Mouse (Mus musculus) stomach, embryonic 15.5 days (tissue): ENCODE measurements at regions not wholly inside any gene's neighbourhood (a gene's known extent, or its start where the extent isn't known, plus 50 kb on each side); places are given as distances from the start of the nearest gene placed in this dataset.

Experiments used
- ATAC-seq: fragments of 200-750 bp; cut with Nextera tagmentation; 2 replicates; pipeline ENCODE4 v1.8.0; 2017; ENCODE audit warnings: low read depth, moderate number of reproducible peaks, moderate TSS enrichment; ENCODE audit not compliant: insufficient read depth, low FRiP score
- H3K27ac ChIP-seq: fragments of 300-500 bp; sonication (generic); 2 replicates; pipeline ENCODE4 v1.5.1; 2015; ENCODE audit warnings: mild to moderate bottlenecking, inconsistent platforms
- H3K27me3 ChIP-seq: fragments of 300-500 bp; sonication (generic); replicated peaks from 2 replicates; pipeline ENCODE4 v1.6.1; 2015; ENCODE audit warnings: inconsistent platforms
- H3K36me3 ChIP-seq: fragments of 300-500 bp; sonication (generic); 2 replicates; pipeline ENCODE4 v1.6.1; 2015; ENCODE audit warnings: inconsistent platforms
- H3K4me1 ChIP-seq: fragments of 300-500 bp; sonication (generic); 2 replicates; pipeline ENCODE4 v1.6.1; 2015; ENCODE audit warnings: inconsistent platforms
- H3K4me2 ChIP-seq: fragments of 300-500 bp; sonication (generic); 2 replicates; pipeline ENCODE4 v1.6.1; 2015; ENCODE audit warnings: mild to moderate bottlenecking, inconsistent platforms
- H3K4me3 ChIP-seq: fragments of 300-500 bp; sonication (generic); replicated peaks from 2 replicates; pipeline ENCODE4 v1.5.1; 2015; ENCODE audit warnings: inconsistent platforms
- H3K9ac ChIP-seq: fragments of 300-500 bp; sonication (generic); 2 replicates; pipeline ENCODE4 v1.6.1; 2015; ENCODE audit warnings: inconsistent platforms
- H3K9me3 ChIP-seq: fragments of 300-500 bp; sonication (generic); 2 replicates; pipeline ENCODE4 v1.6.1; 2016; ENCODE audit warnings: inconsistent platforms
- WGBS: fragments of 180-500 bp; shearing (Covaris S2); methylation state at CpG from one replicate; pipeline ENCODE4 v1.1.7; 2015; 5-methylcytosine and 5-hydroxymethylcytosine counted together

DNA sequence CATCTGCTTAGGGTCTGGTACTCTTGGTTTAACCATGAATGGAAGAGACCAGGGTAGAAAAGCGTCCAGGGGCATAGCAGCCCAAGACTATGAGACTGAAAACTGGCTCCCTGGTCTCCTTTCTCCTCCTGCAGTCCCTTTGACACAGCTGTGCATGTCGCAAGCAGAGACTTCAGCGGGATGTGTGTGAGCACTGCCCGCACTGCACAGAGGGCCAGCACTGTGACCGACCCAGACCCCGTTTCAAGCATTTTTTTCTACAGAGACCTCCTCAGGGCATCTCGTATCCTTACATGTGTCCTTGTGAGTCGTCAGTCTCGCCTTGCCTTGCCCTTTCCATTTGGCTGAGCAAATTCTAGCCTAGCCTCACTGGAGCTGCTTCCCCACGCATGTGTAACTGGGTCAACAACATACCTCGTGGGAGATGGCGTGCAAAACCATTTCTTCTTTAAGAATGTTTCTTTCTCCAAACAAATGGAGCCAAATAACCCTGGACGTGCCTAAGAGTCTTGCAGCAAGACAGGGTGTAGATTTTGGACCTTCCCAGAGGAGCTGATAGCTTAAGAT, 82.6 kb downstream of the Fam110c start:
- Histone ChIP-seq H3K4me1 (0 out of 2 replicates have a peak, but pooled peaks cover 6% of the 10 kb centered on the region), H3K27ac (no peak overlapping the region), H3K9me3 (no peaks in the 10 kb centered on the region), H3K9ac (no peak overlapping the region), H3K36me3 (no peaks in the 10 kb centered on the region), H3K27me3 (no peaks in the 10 kb centered on the region), H3K4me3 (no peak overlapping the region), H3K4me2 (no peak overlapping the region)
- 76% methylated on average over 13 of the region's 13 CpGs for WGBS
- no peak for ATAC-seq

DNA sequence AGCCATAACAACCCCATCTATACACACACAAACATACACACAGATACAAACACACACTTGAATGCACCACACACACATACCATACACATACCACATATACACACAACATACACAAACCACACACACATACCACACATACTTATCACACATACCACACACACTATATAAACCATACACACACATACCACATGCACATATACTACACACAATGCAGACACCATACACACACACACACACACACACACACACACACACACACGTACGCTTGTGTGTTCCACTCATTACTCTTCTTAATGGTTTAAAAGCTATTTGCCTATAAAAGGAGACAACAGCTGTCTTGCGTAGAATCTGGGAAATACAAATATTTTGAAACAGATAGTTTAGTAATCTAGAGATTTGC, 83.1 kb upstream of the Gm6993 start:
- H3K4me1 ChIP-seq = 0 out of 2 replicates have a peak, but pooled peaks cover 6% of the 10 kb centered on the region
- no peak overlapping the region for H3K9ac ChIP-seq
- H3K9me3 ChIP-seq = no peaks in the 10 kb centered on the region
- 68% methylated on average over 3 of the region's 3 CpGs for WGBS
- no peak overlapping the region for H3K4me2 ChIP-seq
- no peak overlapping the region for H3K4me3 ChIP-seq
- no peak; the same call in 1 of the 2 replicates for ATAC-seq
- H3K27me3 ChIP-seq = no peaks in the 10 kb centered on the region
- no peak overlapping the region for H3K27ac ChIP-seq
- H3K36me3 ChIP-seq = no peaks in the 10 kb centered on the region

DNA sequence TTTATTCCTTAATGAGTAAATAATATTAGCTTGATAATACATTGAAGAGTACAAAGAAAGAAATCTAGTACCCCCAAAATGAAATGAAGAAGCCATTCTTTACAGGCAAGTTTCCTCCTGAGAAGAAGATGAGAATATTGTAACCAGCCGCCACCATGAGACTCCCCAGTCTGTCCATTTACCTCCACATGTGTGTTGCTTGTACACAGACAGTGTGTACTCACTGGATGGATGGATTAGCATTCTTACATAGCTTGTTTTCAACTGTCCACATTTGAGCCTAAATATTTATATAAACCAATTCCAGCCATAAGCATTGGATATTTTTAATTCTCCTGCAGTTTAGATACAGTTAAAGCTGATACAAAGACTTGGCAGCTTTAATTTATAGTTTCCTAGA, 82.7 kb upstream of the Gm6993 start:
- Histone ChIP-seq H3K4me3 (no peak overlapping the region), H3K9me3 (no peaks in the 10 kb centered on the region), H3K27ac (no peak overlapping the region), H3K9ac (no peak overlapping the region), H3K27me3 (no peaks in the 10 kb centered on the region), H3K4me1 (0 out of 2 replicates have a peak, but pooled peaks cover 6% of the 10 kb centered on the region), H3K36me3 (no peaks in the 10 kb centered on the region), H3K4me2 (no peak overlapping the region)
- 76% methylated on average over 1 of the region's 1 CpGs for WGBS
- ATAC-seq = no peak

DNA sequence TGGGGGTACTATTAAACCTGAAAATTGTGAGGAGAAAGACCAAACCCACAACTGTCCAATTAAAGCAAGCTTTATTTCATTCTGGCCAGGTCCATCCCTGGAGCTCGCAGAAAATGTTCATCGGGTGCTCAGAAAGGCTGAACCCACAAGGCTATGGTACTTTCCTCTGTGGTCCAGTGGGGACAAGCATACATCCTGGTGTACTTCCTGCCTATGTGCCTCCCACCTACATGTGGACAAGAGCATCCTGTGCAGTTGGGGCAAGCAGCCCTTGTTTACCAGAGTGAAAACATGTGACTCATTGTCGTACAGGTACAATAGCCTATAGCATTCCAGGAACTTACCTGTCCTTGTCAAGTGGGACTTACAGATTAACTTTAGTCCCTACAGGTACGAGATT, 81.7 kb upstream of the Gm6993 start:
- H3K4me2 ChIP-seq = no peak overlapping the region
- no peak overlapping the region for H3K4me3 ChIP-seq
- no peak overlapping the region for H3K9ac ChIP-seq
- 0 out of 2 replicates have a peak overlapping the region, but pooled peaks have one; percentile 16 for H3K27ac ChIP-seq
- no peak for ATAC-seq
- H3K27me3 ChIP-seq = no peaks in the 10 kb centered on the region
- H3K9me3 ChIP-seq = no peaks in the 10 kb centered on the region
- 0 out of 2 replicates have a peak, but pooled peaks cover 6% of the 10 kb centered on the region for H3K4me1 ChIP-seq
- no peaks in the 10 kb centered on the region for H3K36me3 ChIP-seq
- 69% methylated on average over 4 of the region's 4 CpGs for WGBS

DNA sequence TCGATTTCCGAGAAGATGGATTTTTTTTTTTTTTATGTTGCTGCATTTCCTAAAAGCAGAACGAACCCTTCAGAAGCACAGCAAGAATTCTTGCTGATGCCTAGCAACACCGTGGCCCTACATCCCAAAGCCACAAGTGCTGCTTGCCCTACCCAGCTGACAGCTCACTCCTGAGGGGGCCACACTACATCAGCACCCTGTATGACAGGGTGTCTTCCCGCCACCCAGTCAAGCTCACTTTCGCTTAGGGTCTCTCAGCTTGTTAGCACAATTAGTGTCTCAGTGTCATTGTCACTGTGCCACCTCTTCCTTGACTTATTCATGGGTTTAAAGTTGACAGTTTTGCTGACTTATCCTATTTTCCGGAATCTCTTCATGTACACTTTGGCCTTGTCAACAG, 81.2 kb upstream of the Gm6993 start:
- no peak overlapping the region for H3K9ac ChIP-seq
- no peaks in the 10 kb centered on the region for H3K27me3 ChIP-seq
- H3K36me3 ChIP-seq = no peaks in the 10 kb centered on the region
- no peak overlapping the region for H3K27ac ChIP-seq
- no peaks in the 10 kb centered on the region for H3K9me3 ChIP-seq
- H3K4me2 ChIP-seq = no peak overlapping the region
- 67% methylated on average over 7 of the region's 7 CpGs for WGBS
- no peak for ATAC-seq
- H3K4me3 ChIP-seq = no peak overlapping the region
- 0 out of 2 replicates have a peak, but pooled peaks cover 6% of the 10 kb centered on the region for H3K4me1 ChIP-seq

DNA sequence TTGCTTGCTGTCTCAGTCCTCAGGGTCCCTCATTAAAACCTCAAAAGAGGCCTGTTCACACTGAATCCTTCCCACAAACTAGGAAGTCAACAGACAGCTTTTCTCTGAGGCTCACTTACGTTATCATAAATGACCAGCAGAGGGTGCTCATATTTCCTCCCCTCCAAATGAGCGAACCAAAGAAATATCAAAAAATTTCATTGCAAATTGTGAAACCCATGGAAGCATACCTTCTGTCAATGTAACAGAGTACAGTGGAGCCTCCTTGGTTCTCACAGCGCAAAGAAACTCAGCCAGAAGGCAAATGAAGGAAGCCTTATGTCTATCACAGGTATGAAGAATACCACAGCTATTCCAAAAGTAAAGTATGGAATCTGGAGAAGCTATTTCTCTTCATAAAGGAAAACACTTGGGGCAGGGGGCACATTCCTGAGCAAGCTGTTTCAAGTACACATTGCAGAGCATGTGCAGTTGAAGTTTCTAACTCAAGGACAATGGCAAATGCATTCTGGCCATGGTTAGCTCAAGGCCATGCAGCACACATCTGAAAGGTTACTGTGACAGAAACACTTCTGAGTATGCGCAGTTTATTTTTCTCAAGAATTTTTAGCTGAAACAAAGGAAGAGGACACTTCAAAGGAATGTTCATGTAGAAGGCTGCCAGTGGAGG, 72.2 kb upstream of the Gm6993 start:
- Histone ChIP-seq H3K9ac (no peak overlapping the region), H3K27me3 (no peaks in the 10 kb centered on the region), H3K9me3 (no peaks in the 10 kb centered on the region), H3K27ac (no peak overlapping the region; the same call in 1 of the 2 replicates), H3K4me1 (peaks cover 2% of the 10 kb centered on the region; the same call in 1 of the 2 replicates), H3K4me2 (no peak overlapping the region), H3K4me3 (no peak overlapping the region), H3K36me3 (no peaks in the 10 kb centered on the region)
- ATAC-seq = no peak
- WGBS = 53% methylated on average over 4 of the region's 4 CpGs

DNA sequence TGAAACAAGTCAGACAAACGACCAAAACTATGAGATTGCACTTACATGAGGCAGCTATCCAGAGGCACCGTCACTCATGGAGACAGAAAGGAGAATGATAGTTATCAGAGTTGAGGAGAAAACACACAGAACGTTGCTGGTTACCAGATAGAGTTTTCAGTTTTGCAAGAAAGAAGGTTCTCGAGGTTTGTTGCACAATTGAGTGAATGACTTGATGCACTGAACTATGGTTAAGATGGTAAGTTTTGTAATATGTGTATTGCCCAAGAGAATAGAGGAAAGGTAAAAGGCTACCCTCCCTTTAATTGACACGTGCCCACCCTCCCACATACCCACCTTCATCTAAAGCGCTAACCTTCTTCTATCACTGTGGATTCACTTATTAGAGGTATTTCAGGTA, 70.5 kb upstream of the Gm6993 start:
- Histone ChIP-seq H3K4me1 (peaks cover 2% of the 10 kb centered on the region; the same call in 1 of the 2 replicates), H3K9ac (no peak overlapping the region), H3K27me3 (no peaks in the 10 kb centered on the region), H3K27ac (no peak overlapping the region), H3K4me3 (no peak overlapping the region), H3K36me3 (no peaks in the 10 kb centered on the region), H3K4me2 (no peak overlapping the region), H3K9me3 (no peaks in the 10 kb centered on the region)
- no peak for ATAC-seq
- 70% methylated on average over 6 of the region's 6 CpGs for WGBS

DNA sequence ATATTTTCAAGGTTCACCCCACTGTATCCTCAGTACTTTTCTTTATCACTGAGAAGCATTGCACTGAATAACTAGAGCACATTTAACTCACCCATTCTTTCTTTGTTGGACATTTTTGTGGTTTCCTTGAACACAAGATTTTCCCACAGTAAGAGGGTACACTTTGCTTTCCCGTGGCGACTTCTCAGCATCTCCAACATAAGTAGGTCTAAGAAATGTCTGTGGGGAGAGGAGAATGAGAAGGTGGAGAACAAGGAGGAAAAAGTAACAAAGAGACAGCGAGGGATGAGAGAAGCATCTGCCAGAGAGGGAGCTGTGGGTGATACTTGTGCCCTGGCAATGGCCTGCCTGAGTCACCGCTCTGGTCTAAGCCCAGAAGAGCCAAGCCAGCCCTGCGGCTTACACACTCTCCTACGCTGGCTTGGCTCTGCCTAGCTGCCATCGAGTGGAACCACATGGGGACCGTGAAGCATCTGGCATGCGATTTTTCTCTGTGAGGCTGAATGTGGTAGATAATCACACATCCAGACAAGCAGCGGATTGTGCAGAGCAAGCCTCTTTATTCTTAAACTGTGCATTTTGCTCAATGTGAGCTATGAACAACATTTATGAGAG, 69.9 kb upstream of the Gm6993 start:
- Histone ChIP-seq H3K4me3 (no peak overlapping the region), H3K27me3 (no peaks in the 10 kb centered on the region), H3K4me2 (no peak overlapping the region), H3K9ac (no peak overlapping the region), H3K27ac (no peak overlapping the region), H3K9me3 (no peaks in the 10 kb centered on the region), H3K36me3 (no peaks in the 10 kb centered on the region), H3K4me1 (peaks cover 2% of the 10 kb centered on the region; the same call in 1 of the 2 replicates)
- 78% methylated on average over 10 of the region's 10 CpGs for WGBS
- no peak for ATAC-seq

DNA sequence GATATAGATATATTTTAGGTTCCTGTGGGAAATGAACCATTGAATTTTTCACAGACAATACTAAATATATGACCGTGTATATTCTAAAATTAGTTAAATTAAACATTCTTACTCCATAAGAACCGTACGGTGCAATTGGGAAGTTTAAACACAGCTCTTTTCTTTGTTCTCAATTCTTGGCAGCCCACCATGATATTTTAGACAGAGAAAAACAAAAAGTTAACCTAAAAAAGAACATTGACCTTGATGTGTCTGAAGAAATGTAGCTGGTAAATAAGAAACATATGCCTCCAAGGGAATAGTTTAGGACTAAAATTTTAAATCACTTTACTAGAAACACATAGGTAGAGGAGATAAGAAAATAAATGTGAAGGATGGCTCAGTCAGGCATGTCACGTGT, 68.6 kb upstream of the Gm6993 start:
- H3K9ac ChIP-seq = no peak overlapping the region
- ATAC-seq = no peak
- H3K27ac ChIP-seq = no peak overlapping the region
- H3K4me1 ChIP-seq = peaks cover 2% of the 10 kb centered on the region; the same call in 1 of the 2 replicates
- H3K4me2 ChIP-seq = no peak overlapping the region
- H3K9me3 ChIP-seq = no peaks in the 10 kb centered on the region
- no peaks in the 10 kb centered on the region for H3K36me3 ChIP-seq
- no peaks in the 10 kb centered on the region for H3K27me3 ChIP-seq
- H3K4me3 ChIP-seq = no peak overlapping the region
- 51% methylated on average over 4 of the region's 4 CpGs for WGBS

DNA sequence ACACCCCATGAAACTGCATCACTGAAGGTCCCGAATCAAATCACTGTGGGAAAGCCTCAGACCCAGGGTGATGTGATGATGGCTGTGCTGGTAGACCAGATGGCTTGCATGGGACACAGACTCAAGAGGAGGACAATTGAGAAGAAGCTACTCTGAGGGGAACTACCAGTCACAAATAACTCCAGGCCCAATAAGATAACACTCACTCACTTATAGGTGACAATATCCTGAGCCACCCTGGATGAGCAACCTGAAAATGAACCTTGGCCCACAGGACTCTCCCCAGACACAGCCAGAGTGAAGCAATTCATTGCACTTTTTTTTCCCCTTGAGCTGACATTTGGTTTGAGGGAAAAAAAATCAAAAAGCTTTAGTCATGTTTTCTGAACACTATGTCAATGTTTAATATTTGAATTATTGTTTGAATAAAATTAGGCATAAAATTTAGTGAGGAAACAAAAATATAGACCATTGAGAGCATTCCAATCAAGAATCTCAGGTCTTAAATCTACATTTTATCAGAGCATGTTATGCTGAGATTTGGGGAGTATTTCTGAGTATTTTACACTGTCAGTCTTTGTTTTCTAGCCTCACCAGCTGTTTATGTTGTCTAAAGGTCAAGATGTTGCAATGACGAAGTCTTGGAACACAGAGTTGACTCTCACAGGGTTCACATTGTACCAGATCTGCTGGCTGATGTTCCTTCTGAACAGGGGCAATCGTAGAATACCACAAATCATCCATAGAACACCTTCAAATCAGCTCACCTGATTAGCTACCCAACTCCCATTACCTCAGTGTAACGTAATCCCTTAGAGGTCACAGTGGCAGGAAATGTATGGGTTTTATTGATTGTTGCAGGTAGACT, 67.9 kb upstream of the Gm6993 start:
- H3K27ac ChIP-seq = no peak overlapping the region
- WGBS = 77% methylated on average over 4 of the region's 4 CpGs
- H3K36me3 ChIP-seq = no peaks in the 10 kb centered on the region
- no peak overlapping the region for H3K9ac ChIP-seq
- ATAC-seq = no peak
- H3K4me3 ChIP-seq = no peak overlapping the region
- no peak overlapping the region for H3K4me2 ChIP-seq
- H3K4me1 ChIP-seq = peaks cover 2% of the 10 kb centered on the region; the same call in 1 of the 2 replicates
- no peaks in the 10 kb centered on the region for H3K9me3 ChIP-seq
- no peaks in the 10 kb centered on the region for H3K27me3 ChIP-seq

DNA sequence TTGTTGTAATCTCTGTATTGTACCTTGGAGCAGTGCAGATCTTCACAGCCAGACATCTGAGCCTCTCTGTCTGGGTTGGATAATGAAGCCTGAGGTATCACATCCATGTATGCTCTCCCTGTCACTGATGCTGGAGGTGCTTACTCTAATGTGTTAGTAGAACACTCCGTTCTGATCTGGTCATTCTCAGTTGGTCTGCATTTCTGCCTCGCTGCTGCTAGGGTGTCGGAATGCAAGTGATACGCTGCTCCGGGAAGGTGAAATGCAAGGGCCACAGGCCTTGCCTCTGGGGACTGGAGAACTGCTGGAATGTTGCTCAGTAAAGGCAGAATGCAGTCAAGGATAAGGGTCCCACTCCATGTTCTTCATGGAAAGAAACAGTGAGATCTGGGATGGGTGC, 67.1 kb upstream of the Gm6993 start:
- H3K36me3 ChIP-seq = no peaks in the 10 kb centered on the region
- H3K4me3 ChIP-seq = no peak overlapping the region
- H3K27me3 ChIP-seq = no peaks in the 10 kb centered on the region
- H3K9me3 ChIP-seq = no peaks in the 10 kb centered on the region
- 90% methylated on average over 5 of the region's 5 CpGs for WGBS
- peaks cover 2% of the 10 kb centered on the region; the same call in 1 of the 2 replicates for H3K4me1 ChIP-seq
- H3K27ac ChIP-seq = no peak overlapping the region
- H3K9ac ChIP-seq = no peak overlapping the region
- H3K4me2 ChIP-seq = no peak overlapping the region
- no peak for ATAC-seq
